Mouse (Mus musculus): Measurements from ENCODE around the gene Crim1.
"Not testable (repeated sequence)": the region's sequence is repeated elsewhere in the genome, so short reads cannot be mapped to it uniquely, and the experiment has no call there.

Crim1 gene

DNA sequence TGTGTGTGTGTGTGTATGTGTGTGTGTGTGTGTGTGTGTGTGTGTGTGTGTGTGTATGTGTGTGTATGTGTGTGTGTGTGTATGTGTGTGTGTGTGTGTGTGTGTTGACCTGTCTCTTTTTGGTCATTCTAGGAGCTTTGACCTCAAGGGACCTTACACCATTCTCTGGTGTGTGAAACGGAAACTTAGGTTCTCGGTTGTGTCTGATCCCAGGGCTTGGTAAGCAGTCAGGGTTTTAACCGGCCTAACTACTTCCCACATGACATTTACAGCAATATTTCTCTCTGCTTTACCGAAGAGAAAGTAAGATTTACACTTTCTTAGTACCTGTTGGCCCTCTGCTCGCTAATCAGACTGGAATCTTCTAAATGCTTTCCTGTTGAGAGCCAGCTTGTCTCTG, 48.1 kb downstream of the Crim1 start:
- DNase-seq (ENCODE audit: inconsistent age in 2 of 2, low spot score in 1 of 2): no peak

- peak in 1 of 2 experiments; percentile 45 for DNase-seq (ENCODE audit: inconsistent age in 2 of 2, low spot score in 1 of 2)
Measured at GRCm38 (mm10) chr17:78248943-78249342, 48.9 kb downstream of the Crim1 start.

DNA sequence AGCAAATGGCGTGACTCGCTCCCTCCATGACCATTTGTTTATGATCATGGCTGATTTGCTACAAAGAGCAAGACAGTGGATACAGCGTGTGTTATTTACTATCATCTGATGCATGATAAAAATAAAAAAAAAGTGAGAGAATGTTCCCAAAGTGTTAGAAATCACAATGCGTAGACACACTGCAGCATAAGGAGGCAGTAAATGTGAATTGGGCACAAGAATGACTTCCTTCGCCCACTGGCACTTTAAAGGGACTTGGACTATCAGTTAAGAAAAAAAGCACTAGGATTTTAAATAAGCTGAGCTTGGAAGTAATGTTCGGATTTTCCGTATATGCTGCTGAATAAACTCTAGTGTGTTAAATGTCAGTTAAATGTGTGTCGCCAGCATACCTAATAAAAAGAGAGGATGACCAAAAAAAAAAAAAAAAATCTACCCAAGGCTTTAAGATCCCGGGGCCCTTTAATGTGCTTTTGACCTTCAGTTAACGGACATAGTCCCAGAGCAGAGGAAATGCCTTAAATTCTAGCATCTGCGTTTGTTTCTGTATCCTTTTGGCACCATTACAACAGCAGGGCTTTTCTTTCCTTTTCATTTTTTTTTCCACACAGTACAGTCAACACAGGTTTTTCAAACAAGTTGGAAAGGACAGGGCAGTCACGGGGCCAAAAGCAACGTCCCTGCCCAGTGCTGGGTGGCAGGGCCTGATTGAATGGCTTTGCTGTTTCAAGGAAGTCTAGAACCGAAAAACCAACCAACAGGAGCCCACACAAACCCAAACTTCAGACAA, 50.3 kb downstream of the Crim1 start:
- peak; percentile 35 to 80 for DNase-seq (ENCODE audit: inconsistent age in 2 of 2, low spot score in 1 of 2)

- not testable (repeated sequence) for DNase-seq (ENCODE audit: inconsistent age in 2 of 2, low spot score in 1 of 2)
Measured at GRCm38 (mm10) chr17:78253587-78253986, 53.5 kb downstream of the Crim1 start.

DNA sequence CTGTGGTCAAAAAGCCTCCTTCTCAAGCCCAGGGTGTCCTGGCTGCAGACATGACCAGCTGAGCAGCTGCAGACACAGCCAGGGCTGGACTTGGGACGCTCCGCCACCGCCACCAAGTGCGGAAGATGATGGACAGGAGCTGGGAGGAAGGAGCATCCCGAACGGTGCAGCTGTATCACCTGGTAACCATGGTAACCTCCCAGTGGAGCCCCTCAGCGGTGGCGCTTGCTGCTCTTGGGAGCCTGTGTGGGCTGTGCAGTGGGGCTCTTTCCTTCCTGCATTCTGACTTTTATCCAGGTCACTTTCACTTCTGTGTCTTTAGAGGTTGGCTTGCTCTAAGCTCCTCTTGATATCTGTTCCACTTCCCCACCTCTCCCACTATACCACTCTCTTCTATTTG, 54.2 kb downstream of the Crim1 start:
- no peak for DNase-seq (ENCODE audit: inconsistent age in 2 of 2, low spot score in 1 of 2)

- DNase-seq (ENCODE audit: inconsistent age in 2 of 2, low spot score in 1 of 2): no peak
Measured at GRCm38 (mm10) chr17:78255711-78256110, 55.7 kb downstream of the Crim1 start.

DNA sequence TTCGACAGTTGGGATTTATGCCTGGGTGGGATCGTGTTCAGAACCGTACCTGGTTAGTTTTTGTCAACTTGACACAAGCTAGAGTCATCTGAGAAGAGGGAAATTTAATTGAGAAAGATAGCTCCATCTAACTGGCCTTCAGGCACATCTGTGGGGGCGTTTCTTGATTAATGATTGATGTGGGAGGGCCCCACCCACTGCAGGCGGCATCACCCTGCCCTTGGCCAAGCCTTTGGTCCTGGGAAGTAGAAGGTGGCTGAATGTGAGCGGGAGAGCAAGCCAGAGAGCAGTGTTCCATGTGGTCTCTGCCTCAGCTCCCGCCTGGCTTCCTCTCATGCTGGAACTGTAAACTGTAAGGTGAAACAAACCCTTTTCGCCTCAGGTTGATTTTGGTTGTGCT, 56.5 kb downstream of the Crim1 start:
- no peak for DNase-seq (ENCODE audit: inconsistent age in 2 of 2, low spot score in 1 of 2)

GRCm38 (mm10) chr17:78261684-78262083, 61.6 kb downstream of the Crim1 start:
- no peak for DNase-seq (ENCODE audit: inconsistent age in 2 of 2, low spot score in 1 of 2)

DNA sequence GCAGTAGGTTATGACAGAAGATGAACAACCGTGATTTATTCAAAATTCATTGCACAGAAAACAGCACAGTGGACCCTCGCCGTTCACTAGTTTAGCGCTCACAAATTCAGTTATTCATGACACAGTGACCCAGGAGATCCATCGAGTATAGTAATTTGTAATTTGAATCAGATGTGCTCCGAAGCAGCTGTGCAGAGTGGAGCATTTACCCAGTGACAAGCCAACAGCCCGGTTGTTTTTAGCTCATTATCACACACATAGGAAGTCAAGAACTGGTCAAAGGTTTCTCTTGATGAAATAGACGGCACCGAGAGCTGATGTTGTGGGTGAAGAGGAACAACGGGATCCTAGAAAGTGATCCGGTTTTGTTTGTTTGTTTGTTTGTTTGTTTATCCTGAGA, 64.1 kb downstream of the Crim1 start:
- no peak for DNase-seq (ENCODE audit: inconsistent age in 2 of 2, low spot score in 1 of 2)

- no peak for DNase-seq (ENCODE audit: inconsistent age in 2 of 2, low spot score in 1 of 2)
Measured at GRCm38 (mm10) chr17:78265135-78265534, 65.1 kb downstream of the Crim1 start.

GRCm38 (mm10) chr17:78266271-78266670, 66.2 kb downstream of the Crim1 start:
- peak; percentile 33 to 81 for DNase-seq (ENCODE audit: inconsistent age in 2 of 2, low spot score in 1 of 2)

- no peak for DNase-seq (ENCODE audit: inconsistent age in 2 of 2, low spot score in 1 of 2)
Measured at GRCm38 (mm10) chr17:78268591-78268990, 68.5 kb downstream of the Crim1 start.

- no peak for DNase-seq (ENCODE audit: inconsistent age in 2 of 2, low spot score in 1 of 2)
Measured at GRCm38 (mm10) chr17:78269311-78269710, 69.3 kb downstream of the Crim1 start.

DNA sequence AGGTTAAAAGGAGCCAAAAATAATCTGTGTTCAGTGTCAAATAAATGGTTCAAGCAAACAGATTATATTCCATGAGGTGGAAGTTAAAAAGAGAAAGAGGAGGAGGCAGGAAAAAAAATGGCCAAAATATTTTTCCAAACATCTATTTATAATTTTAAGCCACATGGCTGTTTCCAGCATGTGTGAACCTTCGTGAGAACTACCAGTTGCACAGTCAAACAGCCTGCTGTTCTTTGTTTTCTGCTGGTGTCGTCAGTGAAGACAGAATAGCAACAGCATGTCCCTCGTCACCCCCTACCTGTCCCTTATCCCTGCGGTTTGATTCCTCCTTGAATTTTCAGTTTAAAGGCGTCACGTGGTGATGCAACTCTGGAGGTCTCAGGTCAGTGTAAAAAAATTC, 70.0 kb downstream of the Crim1 start:
- DNase-seq (ENCODE audit: inconsistent age in 2 of 2, low spot score in 1 of 2): no peak

DNA sequence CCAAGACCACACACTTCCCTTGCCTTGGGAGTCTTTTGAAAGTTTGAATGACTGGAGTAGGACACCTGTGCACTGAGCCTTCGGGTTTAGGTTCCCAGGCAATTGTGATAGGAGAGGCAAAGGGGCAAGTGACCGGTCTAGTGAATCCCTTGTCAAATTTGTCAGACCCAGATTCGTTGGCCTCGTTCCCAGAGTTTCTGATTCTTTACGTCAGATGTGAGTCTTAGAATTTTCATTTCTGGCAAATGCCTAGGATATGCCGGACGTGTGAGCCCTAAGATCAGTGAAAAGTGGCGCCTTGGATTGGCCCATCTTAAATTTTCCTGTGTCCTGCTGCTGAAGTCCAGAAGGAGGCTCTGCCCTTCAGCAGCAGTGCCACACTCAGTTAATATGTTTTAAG, 71.7 kb downstream of the Crim1 start:
- DNase-seq (ENCODE audit: inconsistent age in 2 of 2, low spot score in 1 of 2): peak in 1 of 2 experiments; percentile 59

DNA sequence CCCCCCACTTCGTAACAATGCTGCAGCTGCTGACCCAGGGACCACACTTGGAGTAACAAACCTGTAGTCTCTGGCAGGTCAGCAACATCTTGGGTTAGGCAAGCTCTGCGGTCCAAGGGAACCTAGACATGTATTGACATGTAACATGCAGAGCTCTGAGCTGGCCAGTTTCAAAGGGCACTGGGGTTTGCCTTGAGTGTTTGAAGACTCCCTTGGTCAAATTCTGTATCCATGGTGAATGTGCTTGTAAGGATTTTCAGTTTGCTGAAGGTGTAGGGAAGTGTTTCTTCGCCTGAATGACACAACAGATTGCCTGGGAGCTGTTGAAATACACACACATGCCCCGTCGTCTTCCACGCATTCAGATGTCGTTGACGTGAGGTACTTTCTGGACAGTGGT, 72.1 kb downstream of the Crim1 start:
- no peak for DNase-seq (ENCODE audit: inconsistent age in 2 of 2, low spot score in 1 of 2)

GRCm38 (mm10) chr17:78272713-78273483, 72.8 kb downstream of the Crim1 start:
- DNase-seq (ENCODE audit: inconsistent age in 2 of 2, low spot score in 1 of 2): no peak

- no peak for DNase-seq (ENCODE audit: inconsistent age in 2 of 2, low spot score in 1 of 2)
Measured at GRCm38 (mm10) chr17:78273875-78274274, 73.8 kb downstream of the Crim1 start.

- no peak for DNase-seq (ENCODE audit: inconsistent age in 2 of 2, low spot score in 1 of 2)
Measured at GRCm38 (mm10) chr17:78274609-78275506, 74.8 kb downstream of the Crim1 start.

GRCm38 (mm10) chr17:78275507-78275813, 75.4 kb downstream of the Crim1 start:
- no peak for DNase-seq (ENCODE audit: inconsistent age in 2 of 2, low spot score in 1 of 2)

- no peak for DNase-seq (ENCODE audit: inconsistent age in 2 of 2, low spot score in 1 of 2)
Measured at GRCm38 (mm10) chr17:78279191-78279590, 79.1 kb downstream of the Crim1 start.

Measured in adrenal gland, adult (tissue).